Mouse (Mus musculus): ENCODE data around the gene Tmem108.

The Tmem108 gene

DNA sequence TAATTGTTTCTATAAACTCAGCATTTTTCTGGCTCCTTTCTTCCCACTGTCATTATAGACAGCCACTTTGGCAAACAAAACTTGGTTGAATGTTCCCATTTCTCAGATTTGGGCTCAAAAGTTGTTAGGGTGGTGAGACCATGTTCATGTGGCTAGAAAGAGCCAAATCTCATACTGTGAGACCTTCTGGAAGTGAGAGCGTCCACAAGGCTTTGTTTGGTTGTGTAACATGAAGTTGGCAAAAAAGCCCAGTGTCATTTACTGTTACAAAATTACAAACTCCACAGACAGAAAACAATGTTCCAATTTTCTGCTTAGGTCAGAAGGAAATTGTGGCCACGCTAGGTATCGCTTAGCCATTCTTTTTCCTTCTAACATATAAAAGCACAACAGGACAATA, 213.0 kb downstream of the Tmem108 start:
- DNase-seq (ENCODE audit: low spot score) = no peak

DNA sequence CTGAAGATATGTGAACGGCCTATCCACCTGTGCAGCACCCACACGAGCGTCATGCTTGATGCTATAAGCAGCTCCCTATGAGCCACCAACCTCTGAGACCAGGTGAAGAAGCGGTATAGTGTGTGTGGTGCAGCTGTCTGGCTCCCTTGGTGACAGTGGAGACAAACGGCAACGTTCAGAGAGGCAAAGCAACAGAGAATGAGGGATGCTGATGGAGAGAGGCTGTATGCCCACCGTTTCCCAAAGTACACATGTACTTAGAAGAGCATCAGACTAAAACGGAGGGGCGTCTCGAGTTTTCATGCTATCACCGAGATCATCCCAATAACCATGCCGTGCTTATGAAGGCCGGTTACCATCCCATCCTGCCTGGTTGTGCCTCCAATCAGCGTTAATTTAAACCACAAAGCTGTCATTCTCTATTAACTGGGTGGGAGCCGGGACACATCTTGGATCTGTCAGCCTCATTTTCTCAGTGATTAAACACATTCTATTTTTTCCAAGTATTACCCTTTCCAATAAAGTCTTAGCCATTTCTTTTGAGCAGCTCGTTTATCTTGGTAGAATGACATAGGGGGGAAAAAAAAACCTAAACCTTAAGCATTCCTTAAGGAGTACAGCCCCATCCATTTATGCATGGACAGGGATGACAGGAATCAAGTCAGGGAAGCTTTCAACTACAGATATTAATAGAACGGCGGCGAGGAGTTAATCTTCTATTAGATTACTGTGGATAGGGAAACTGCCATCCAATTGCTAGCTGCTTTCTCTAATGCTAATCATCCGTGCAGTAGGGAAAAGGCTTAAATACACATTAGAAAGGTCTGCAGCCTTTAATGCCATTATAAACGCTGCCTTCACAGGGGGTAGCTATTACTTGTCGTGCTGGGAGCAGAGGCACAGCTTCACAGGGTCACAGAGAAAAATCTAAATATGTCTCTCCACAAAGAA, 214.7 kb downstream of the Tmem108 start:
- no peak for DNase-seq (ENCODE audit: low spot score)

DNA sequence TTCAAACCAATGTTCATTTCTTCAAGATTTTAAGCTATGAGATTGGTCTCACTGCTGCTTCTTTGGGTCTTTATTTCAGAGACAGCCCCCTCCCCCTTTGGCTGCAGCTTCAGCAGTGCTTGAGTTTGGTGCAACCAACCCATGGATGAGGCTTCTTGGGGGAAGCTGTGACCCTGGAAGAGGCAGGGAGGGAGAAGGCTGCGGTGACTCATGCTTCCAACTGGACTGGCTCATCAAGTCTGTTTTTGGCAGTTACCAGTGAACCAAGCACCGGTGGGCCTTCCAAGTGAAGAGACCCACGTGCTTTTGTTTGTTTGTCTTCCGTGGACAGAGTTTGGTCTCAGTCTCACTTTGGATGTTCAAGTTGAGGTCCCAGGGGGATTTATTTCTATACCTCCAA, 215.9 kb downstream of the Tmem108 start:
- no peak for DNase-seq (ENCODE audit: low spot score)

DNA sequence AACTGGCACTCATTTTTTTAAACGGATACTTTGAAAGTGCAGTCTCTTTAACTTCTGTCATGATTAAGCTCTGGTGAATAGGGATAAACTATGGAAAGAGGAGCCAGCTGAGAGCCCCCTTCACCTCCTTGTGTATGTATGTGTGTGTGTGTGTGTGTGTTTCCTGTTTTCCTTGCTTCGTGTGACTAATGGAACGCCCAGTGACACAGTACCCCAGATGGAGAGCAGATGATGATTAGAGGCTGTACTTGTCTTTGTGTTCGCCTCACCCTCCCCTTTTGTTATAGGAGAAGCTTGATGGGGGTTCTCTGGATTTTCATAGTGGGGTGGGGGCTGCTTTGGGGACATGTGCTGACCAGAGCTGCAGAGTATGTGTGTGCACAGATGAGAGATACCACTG, 216.4 kb downstream of the Tmem108 start:
- no peak for DNase-seq (ENCODE audit: low spot score)

DNA sequence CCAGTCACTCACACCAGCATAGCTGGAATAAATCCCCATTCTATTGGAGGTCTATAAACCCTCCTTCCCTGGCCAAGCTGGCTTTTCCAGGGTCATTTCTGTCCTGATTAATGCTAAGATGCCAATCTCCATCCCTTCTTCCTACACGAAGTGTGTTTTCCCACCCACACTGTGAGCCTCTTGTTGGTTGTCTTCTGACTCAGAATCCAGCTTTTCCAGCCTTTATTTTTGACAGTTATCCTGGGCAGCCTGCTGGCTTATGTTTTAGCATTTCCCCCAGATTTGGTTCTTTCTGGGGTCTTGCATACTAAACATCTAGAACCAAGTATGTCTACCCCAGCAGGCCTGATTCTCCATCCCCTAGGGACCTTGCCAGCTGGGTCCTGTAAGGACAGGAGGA, 217.0 kb downstream of the Tmem108 start:
- no peak for DNase-seq (ENCODE audit: low spot score)

DNA sequence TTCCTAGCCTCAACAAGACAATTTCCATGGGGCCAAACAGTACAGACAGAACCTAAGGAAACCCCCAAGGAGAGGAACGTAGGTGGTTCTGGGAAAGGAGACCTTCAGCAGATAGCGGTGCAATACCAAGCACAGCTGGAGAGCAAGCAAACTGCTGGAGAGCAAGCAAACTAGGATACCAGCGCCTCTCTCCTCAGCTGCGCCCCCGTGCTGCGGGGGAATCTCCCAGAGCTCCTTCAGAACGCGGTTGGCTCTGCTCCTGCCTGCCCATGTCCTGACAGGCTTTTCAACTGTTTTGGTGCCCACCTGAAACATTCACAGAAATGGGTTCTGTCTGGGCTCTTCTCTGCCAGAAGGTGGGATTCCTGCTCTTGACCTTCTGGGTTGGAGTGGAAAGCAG, 221.1 kb downstream of the Tmem108 start:
- DNase-seq (ENCODE audit: low spot score) = no peak

DNA sequence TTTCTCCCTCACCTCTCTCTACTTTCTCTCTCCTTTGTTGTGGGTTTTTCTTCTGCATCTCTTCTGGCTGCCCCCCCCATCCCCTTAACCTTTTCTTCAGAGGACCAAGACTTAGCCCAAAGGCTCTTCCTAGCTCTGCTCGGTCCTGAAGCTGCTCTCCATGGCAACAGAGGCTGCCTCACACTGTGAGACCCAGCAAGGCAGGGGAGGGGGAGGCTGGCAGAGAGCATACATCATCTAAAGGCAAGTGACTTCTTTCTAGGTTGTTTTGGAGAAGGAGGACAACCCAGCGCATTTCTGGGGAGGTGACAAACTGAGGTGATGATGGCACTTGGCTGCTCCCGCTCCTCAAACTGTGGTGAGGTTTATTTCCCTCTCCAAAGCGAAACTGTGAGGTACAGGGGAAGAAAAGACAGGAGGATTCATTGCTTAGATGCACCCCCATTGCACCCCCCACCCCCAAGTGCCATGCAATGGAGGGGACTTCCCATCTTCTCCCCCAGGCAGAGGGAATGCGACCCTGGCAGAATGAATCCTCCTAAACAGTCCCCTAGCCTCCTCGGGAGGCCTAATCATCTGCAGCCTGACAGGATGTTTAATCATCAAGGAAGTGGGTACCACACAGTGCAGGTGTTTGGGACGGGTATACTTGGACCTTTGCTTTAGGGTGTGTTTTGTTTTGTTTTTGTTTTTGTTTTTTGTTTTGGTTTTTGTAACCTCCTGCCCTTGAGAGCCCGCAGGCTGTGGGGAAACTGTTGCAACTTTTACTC, 223.4 kb downstream of the Tmem108 start:
- DNase-seq (ENCODE audit: low spot score) = no peak

DNA sequence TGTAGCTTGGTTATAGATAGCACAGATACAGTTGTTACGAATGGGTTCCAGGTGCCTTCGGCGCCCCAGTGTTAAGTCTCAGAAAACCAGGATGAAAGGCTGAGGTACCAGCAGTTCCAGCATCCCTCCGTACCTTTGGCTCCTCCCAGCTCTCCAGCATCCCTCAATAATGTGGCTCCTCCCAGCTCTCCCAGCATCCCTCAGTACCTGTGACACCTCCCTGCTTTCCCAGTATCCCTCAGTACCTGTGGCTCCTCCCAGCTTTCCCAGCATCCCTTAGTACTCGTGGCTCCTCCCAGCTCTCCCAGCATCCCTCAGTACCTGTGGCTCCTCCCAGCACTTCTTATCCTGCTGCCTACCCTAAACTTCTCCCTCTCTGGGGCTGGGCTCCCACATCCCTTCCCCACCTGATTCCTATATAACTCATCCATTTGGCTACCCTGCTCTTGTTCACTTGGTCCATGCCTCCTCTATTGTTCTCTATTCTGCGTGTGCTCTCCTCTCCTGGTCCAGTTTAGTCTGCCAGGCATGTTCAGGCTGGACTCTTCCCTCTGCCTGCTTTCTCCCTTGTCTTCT, 225.5 kb downstream of the Tmem108 start:
- no peak for DNase-seq (ENCODE audit: low spot score)

DNA sequence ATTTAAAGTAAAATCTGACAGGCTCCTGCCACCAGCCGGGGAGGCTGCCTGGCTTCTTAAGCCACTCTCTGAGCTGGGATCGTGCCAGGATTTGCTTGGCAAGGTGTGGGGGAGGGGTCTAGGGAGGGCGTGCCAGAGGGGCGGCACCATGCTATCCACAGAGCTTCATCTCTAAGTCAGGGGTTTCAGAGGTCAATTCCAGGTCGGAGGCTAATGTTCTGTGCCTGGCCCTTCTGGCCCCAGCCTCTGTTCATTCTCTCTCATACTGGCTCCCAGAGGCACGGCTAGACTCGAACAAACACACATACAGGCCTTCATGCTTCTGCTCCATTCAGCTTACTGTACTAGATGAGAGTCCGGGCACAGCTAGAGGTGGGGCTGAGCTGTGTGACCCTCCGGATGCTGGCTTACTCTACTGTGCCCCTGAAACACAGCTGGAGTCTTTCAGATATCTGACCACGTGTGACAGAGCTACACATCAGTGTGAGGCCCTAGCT, 236.5 kb downstream of the Tmem108 start:
- DNase-seq (ENCODE audit: low spot score) = no peak

DNA sequence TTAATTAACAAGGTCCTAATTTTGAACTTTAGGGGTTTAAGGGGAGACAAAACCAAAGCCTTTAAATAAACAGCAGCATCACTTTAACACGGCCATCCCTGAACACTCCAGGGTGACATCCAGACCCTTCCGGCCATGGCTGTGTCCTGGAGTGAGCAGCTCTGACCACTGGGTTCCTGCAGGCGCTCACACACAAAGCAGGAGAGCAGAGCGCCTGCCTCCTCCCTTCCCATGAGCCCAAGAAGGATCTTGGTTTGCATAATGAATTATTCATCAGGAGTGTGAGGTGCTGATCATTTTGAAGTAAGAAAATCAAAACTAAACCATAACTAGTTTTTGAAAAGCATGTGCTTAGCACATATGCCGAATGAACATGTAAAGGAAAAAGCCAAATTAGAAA, 237.0 kb downstream of the Tmem108 start:
- no peak for DNase-seq (ENCODE audit: low spot score)

DNA sequence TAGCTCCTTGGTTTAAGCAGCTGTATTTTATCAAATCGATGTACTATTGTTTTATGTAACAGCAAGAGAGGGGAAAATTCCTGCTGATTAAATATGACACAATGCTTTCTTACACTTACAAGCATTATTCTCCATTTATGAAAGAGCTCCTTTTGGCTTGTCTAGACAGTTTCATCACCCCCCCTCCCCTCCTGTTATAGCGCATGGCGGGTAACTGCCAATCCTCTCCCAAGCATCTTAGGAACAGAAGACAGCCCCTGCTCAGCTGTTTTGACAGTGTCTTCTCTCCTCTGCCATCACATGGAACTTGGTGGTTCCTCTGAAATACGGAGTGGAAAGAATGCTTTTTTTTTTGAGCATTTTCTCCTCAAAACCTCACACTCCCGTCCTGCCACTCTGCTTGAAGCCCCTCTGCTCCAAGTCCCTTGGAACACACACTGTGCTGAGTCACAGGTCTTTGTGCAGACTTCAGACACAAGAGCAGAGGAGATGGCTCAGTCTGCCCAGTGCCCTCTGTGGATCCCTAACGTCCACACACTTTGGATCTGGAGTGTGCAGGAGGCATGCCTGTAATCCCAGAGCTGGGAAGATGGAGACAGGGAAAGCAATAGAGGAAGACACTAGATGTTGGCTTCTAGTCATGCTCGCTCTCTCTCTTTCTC, 237.8 kb downstream of the Tmem108 start:
- DNase-seq (ENCODE audit: low spot score) = no peak

DNA sequence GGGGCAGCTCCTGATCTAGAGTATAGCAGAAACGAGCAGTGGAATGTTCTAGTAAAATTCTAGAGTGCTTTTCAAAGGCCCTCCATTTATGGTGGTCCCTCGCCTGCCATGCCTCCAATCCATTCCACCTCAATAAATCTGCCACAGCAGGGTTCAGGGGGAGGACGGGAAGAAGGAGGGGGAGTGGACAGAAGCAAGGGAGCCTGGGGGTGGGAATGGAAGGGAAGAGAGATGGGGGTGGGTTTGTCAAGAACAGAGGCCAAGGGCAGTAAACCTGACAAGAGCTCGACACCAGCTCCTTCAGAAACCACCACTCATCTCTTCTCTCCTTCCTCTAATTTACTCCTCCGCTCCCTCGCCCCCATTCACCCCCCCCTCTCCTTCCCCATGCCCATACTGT, 238.6 kb downstream of the Tmem108 start:
- DNase-seq (ENCODE audit: low spot score) = no peak

DNA sequence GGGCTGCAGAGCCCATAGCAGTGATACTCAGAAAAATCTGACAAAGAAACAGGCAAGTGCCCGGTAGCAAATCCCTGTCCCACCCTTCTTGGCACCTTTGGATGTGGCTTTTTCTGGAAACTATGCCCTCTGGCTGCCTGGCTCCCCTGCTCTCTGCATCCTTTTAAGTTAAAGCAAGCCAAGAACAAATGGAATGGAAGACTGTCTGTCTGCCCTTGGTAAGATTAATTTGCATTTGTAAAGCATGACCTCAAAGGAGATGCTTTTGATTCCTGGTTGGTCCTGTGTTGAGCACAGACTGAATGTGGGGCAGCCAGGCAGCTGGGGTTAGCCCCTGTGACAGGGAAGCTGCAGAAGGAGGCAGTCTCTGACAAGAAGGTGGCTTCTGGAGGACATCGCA, 247.8 kb downstream of the Tmem108 start:
- DNase-seq (ENCODE audit: low spot score) = no peak

DNA sequence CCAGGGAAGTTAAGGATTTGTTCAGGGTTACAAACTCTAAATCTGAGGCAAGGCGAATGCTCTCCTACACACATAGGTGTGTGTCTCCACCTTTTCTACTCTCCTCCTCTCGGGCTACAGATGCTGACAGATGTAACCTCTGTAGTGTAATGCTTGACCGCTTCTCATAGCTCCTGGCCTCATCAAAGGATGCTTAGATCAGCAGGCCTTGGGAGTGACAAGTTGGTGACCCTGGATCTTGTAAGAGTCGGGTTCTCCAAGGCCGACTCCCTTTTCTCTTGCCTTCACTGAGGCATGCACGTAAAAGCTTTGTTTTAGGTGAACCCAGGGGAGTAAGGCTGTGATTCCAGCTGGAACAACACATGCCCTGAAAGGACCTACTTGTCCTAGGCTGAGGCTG, 249.4 kb downstream of the Tmem108 start:
- DNase-seq (ENCODE audit: low spot score) = no peak

DNA sequence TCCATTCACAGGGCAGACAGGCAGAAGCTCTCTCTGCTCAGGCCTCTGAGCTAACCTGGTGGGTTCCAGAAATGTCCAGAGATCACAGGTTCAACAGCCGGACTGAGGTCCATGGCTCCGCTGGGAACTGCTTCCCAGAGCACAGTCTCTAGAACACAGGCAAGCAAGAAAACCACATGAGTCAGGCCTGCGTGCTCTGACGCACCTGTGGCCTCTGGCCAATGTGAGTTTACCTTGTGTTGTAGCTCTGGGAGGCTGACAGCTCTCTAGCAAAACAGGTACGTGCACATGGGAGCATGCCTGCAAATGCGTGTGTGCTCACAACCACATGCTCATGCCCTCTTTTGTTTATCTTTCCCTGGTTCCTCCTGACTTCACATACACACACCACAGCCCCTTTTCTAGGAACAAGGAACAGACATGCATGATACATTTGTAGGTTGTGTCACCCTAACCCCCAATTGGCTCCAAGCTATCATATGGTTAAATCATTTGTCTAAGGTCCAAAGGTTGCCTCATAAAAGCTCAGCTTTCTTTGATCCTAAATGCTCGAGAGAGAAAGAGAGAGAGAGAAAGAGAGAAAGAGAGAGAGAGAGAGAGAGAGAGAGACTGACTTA, 254.6 kb downstream of the Tmem108 start:
- no peak for DNase-seq (ENCODE audit: low spot score)

DNA sequence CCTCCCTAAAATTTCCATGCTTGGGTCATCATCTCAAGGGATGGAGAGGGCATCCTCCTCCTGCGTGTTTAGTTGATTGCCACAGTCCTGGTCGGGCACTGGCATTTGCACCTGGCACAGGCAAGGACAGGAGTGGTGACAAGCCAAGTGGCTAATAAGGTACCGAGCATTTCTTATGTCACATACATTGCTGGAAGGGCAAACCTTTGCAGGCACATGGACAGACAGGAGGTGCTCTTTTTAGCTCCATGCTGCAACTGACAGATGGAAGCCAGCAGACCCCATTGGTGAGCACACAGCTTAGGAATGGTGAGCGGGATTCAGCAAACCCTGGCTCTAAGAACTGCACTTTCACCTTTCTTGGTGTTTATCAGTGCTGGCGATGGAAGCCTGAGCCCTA, 256.6 kb downstream of the Tmem108 start:
- DNase-seq (ENCODE audit: low spot score) = no peak

DNA sequence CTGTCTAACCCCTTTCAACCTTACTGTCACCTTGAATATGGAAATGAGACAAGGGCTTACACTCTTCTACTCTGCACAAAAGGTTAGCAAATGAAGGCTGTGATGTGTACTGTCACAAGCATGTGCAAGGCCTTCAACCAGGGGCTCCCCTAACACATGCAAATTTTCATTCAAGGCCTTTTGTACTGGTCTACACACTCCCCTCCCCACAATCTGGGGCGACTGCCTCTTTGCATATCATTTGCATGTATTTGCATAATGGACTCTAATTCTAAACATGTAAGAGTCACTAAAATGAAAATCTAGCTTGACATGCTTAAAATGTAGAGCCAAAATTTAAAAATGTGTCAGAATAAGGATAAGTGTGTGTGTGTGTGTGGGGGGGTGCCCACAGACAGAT, 257.0 kb downstream of the Tmem108 start:
- no peak for DNase-seq (ENCODE audit: low spot score)

DNA sequence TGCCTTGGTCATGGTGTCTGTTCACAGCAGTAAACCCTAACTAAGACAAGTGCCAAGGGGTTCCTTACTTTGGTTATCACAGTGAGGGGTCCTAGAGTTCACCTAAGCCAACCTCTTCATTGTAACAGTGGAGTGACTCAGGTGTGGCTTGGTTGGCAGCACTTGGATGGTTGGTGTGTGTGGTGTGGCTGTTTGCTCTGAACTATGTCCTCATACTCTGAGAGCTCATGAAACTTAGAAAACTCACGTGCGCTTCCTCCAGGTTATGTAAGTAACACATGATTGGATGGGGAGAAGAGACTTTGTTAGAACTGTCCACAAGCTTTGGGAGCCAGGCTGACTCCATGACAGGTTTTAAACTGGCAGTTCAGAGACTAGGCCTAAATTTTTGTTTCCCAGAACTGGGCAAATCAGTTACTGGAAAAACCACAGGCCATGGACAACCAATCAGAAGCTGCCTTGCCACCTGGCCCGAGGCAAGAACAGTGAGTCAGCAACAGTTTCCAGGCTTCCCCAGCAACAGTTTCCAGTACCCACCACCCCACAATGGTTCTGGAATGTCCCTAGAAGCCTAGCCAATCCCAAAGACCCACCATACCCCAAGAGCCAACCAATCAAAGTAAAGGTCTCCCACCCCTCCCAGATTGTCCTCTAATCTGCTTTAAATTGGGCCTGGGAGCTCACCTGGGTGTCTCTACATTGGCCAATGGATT, 257.9 kb downstream of the Tmem108 start:
- DNase-seq (ENCODE audit: low spot score) = no peak

DNA sequence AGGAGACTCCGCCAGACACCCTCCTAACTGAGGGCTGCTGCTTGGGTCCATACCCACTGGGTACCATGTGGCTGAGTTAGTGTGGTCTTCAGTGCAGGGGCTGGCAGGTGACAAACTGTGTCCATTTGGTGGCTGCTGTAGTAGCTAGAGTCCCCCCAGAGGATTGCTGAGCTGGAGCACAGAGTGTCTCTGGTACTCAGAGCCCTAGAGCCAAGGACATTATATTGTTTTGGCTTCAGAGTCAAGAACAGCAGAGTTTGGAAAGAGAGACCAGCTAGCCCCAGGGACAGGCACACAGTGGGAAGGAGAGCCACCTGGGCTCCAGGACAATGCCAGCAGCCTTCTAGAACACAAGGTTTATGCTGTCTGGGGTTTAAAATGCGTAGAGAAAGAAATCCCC, 259.0 kb downstream of the Tmem108 start:
- DNase-seq (ENCODE audit: low spot score) = no peak

DNA sequence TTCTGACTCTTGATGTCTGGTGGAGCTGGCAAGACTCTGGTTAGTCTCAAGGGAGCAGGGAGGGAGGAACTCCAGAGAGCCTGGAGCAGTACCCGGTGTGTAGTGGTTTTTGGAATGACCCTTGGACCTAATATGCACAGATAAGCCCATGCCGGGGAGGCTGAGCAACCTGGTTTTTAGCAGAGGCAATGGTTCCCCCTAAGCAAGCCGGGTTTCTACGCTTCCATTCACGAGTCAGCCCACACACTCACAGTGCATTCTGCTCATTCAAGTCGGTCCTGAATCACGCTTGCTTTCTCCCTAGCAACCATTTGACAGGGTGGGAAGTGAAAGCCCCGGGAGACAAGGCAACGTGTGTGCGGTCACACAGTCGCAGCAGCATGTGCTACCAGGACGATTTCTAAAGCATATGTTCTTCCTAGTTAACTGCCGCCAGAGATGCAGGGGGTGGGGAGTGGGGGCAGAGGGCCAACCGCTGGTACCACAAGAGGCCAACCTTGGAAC, 259.7 kb downstream of the Tmem108 start:
- DNase-seq (ENCODE audit: low spot score) = no peak

DNA sequence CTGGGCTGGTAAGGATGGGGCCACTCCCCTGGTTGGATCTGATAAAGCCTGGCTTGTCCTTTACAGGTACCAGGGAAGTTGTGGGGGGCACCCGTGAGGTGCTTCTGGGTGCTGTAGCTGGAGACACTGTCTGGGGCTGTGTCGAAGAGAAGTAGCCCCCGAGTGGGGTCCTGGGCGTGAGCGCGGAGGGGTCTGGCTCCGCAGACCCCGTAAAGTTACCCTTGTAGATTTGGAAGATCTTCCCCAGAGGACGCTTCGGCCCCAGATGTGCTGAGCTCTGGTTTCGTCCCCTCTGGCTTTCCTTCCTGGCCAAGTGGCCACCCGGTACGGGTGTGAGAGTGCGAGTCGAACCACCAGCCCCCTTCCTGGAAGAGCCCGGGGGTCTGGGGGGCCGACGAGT, 262.3 kb downstream of the Tmem108 start:
- no peak for DNase-seq (ENCODE audit: low spot score)
